Mouse (Mus musculus): ENCODE results near the gene Rps2. TPM values are rescaled to one million over a fixed set of nuclear protein-coding genes. Genes with fewer than 3 reads are reported as not detected.
"Not testable (repeated sequence)": the region's sequence is repeated elsewhere in the genome, so short reads cannot be mapped to it uniquely, and the experiment has no call there.

Rps2 gene
- polyA plus RNA-seq, 1 experiment: 1,660 TPM

DNA sequence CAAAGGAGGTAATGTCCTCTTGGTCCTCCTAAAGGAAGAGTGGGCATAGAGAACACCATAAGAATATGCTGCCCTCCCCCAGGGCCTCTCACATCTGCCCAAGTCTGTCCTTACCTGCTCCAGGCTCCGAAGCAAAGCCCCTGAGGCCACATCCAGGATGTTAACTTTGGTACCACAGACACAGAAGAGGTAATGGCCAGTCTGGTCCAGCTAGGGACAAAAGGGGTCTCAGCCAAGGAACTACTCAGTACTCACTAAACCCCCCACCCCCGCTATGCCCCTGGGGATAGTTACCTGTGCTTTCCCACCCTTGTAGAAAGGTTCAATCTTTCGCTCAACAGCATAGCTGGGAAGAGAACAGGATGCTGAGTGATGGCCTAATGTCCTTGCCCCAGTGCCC, 12.1 kb upstream of the Rps2 start:
- no peak for DNase-seq (ENCODE audit: low spot score)

- peak; percentile 86 for DNase-seq (ENCODE audit: low spot score)
These were observed 10.7 kb upstream of the Rps2 start, which contains the start of gene Tbl3 for GRCm38 (mm10) chr17:24706982-24707800. Gene Tbl3, minus strand, starts transcription at chr17:24707660.

DNA sequence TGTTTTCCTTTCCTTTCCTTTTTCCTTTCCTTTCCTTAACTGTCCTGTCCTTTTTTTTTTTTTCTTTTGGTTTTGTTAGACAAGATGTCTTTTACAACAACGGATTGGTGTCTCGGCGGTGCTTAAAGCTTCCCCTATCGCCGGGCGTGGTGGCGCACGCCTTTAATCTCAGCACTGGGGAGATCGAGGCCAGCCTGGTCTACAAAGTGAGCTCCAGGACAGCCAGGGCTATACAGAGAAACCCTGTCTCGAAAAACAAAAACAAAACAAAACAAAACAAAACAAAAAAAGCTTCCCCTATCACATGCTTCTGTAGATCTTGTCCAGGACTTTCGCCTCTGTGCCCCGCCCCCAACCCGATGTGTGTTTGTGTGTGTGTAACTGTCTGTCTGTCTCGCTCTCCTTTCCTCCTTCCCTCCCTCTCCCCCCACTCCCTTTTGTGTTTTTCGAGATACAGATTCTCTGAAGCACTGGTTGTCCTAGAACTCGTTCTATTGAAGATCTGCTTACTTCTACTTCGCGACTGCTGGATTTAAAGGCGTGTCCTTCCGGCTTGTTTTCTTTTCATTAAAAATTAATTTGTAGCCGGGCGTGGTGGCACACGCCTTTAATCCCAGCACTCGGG, 10.0 kb upstream of the Rps2 start:
- no peak for DNase-seq (ENCODE audit: low spot score)

- DNase-seq (ENCODE audit: low spot score): no peak
These were observed 9.3 kb upstream of the Rps2 start for GRCm38 (mm10) chr17:24708646-24709045.

GRCm38 (mm10) chr17:24715556-24715955, 2.4 kb upstream of the Rps2 start:
- DNase-seq (ENCODE audit: low spot score): no peak

GRCm38 (mm10) chr17:24716166-24716682, 1.7 kb upstream of the Rps2 start:
- no peak for DNase-seq (ENCODE audit: low spot score)

GRCm38 (mm10) chr17:24718938-24719337, 1.0 kb downstream of the Rps2 start:
- DNase-seq (ENCODE audit: low spot score): not testable (repeated sequence)

DNA sequence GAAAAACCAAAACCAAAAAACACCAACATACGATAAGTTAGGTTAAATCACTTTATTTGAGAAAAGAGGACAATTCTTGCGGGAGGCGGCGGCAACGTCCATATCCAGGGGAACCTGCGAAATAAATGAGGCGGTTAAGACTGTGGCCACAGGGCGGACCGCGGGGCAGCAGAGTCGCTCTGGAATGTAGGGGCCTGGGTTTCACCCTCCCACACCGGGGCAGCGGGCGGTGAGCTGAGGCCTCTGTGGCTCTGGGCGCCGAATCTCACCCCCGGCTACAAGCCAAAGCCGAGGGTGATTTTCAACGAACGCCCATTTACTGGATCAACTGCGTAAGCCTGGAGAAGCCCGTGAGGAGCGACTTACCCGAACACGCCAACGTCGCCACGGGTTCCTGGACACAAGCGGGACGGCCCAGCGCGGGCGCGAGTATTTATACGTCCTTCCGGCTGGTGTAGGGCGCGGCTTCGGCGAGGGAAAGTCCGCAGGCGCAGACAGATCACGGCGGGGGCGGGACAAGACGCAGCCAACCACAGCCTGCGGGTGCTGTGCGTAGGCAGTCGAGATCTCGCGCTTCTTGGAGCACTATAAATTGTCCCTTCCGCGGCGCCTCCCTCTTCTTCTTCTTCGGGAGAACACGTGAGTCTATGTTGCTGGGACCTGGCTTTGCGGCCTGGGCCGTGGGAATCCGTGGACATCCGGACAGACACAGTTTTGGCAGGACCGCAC, 1.7 kb downstream of the Rps2 start:
- DNase-seq (ENCODE audit: low spot score): peak; percentile 87

DNA sequence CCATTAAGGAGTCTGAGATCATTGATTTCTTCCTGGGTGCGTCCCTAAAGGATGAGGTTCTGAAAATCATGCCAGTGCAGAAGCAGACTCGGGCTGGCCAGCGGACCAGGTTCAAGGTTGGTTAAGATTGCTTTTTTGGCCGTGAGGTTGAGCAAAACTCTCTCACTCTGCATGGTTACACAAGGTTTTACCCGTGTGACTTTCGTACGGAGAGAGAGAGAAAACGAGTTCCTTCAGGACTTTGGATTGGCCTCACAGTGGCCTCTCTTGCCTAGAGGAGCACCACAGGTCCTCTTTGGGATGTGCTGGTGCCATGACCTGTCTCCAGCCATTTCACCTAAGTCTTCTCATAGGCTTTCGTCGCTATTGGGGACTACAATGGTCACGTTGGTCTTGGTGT, 2.7 kb downstream of the Rps2 start:
- not testable (repeated sequence) for DNase-seq (ENCODE audit: low spot score)

DNA sequence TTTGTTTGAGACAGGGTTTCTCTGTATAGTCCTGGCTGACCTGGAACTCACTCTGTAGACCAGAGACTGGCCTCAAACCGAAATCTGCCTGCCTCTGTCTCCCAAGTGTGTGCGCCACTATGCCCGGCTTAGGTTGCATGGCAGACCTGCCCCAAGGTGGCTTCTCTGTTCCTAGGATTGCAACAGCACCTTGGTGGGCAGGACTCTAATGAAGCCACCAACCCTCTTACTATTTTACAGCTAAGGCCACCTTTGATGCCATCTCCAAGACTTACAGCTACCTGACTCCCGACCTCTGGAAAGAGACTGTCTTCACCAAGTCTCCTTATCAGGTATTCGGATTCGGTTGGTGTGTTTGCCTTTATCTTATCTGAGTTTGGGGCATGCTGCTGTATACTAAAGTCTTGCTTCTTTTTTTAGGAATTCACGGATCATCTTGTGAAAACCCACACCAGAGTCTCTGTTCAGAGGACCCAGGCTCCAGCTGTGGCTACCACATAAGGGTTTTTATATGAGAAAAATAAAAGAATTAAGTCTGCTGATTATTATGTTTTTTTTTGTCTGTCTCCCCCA, 3.6 kb downstream of the Rps2 start:
- not testable (repeated sequence) for DNase-seq (ENCODE audit: low spot score)

GRCm38 (mm10) chr17:24722220-24722924, 4.5 kb downstream of the Rps2 start:
- no peak for DNase-seq (ENCODE audit: low spot score)

- no peak for DNase-seq (ENCODE audit: low spot score)
These were observed 5.4 kb downstream of the Rps2 start for GRCm38 (mm10) chr17:24723122-24723880.

GRCm38 (mm10) chr17:24723881-24724180, 5.9 kb downstream of the Rps2 start:
- DNase-seq (ENCODE audit: low spot score): no peak

GRCm38 (mm10) chr17:24724184-24724583, 6.3 kb downstream of the Rps2 start, which contains the start of gene Ndufb10:
Gene Ndufb10, minus strand, starts transcription at chr17:24724478.
- DNase-seq (ENCODE audit: low spot score): peak; percentile 98

DNA sequence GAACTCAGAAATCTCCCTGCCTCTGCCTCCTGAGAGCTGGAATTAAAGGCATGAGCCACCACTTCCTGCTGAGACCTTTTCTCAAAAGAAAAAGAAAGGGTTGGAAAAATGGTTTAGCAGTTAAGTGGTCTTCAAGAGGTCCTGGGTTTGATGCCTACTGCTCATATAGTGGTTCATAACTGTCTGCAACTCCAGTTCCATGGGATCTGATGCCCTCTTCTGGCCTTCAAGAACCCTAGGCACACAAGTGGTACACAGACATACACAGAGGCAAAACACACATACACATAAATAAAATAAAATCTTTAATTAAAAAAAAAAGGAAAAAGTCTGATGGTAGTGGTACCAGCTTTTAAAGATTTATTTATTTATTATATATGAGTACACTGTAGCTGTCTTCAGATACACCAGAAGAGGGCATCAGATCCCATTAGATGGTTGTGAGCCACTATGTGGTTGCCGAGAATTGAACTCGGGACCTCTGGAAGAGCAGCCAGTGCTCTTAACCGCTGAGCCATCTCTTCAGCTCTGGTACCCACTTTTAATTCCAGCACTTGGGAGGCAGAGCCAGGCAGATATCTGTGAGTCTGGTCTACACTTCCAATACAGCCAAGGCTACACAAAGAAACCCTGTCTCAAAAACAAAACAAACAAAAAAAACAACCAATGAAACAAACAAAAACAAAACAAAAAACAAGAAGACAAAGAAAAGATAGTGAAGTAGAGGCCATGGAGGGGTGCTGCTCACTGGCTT, 7.9 kb downstream of the Rps2 start:
- DNase-seq (ENCODE audit: low spot score): no peak

DNA sequence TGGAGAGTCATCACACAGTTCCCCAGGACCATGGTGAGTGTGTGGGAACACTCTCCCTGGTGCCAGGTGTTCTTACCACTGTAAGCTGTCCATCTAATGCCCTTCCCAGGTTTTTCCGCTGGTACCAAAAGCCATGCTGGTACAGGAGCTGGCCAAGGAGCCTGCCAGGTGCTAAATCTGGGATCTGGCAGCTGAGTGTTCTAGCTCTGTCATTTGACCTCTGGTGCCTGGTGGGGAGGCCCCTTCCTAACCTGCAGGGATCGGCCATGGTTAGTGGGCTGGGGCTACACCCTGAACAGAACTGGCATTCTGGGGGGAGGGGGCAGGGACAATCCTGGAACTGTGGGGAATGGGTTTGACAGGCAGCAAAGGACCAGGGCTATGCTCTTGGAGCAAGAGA, 9.7 kb downstream of the Rps2 start, which contains the start of gene Rpl3l:
Gene Rpl3l, plus strand, starts transcription at position 203 of the 400 bp plus-strand sequence.
- no peak for DNase-seq (ENCODE audit: low spot score)

- DNase-seq (ENCODE audit: low spot score): no peak
These were observed 10.3 kb downstream of the Rps2 start for GRCm38 (mm10) chr17:24728184-24728583.

DNA sequence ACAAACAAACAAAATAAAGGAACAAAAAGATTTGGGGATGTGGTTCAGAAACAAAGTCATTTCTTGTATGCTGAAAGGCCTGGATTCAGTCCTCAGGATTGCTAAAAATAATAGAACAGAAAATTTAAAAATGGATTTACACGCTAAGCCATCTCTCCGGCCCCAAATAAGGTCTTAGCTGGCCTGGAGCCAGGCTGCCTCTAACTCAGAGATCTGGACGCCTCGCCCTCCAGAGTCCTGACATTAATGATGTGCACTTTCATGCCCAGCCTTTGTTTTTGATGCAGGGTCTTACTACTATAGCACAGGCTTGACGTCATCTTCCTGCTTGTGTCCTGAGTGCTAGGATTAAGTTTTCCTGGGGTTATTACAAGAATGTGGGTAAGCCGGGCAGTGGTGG, 11.2 kb downstream of the Rps2 start:
- DNase-seq (ENCODE audit: low spot score): no peak

- no peak for DNase-seq (ENCODE audit: low spot score)
These were observed 12.9 kb downstream of the Rps2 start for GRCm38 (mm10) chr17:24730787-24731186.
